Mouse (Mus musculus): ENCODE measurements around the gene Gria3. TPM values are rescaled to one million over a fixed set of nuclear protein-coding genes. Genes with fewer than 3 reads are reported as not detected.

Gria3 gene
- polyA plus RNA-seq, 1 experiment from 2014 or later, result 8.4 TPM

DNA sequence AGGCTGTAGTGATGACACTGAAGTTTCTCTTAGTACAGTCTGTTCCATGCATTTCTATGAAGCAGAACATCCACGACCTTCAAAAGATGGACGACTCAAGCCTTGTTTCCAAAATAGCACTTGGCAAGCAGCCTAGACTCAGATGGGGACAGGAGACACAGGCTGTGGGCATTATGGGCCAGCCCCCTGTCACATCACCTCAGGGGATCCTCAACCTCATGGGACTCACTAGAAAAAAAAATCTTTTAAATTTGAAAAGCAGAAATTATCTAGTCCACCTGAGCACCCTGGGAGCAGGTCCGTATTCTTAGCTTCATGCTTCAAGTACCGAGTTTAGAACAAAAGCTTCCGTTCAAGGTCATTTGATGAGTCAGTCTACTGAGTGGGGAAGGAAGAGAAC lies 38.2 kb downstream of the Gria3 start:
- Histone ChIP-seq H3K9ac (no peak overlapping the region), H3K27ac (no peak overlapping the region), H3K9me3 (replicated peaks) (no peaks in the 10 kb centered on the region), H3K27me3 (no peaks in the 10 kb centered on the region), H3K36me3 (no peaks in the 10 kb centered on the region), H3K4me3 (no peak overlapping the region), H3K4me1 (no peaks in the 10 kb centered on the region), H3K4me2 (replicated peaks) (no peak overlapping the region)
- ATAC-seq (ENCODE audit: low FRiP score), result no peak
- WGBS, result 83% methylated on average over 5 of the region's 5 CpGs

GRCm38 (mm10) chrX:41448876-41449275 lies 48.2 kb downstream of the Gria3 start:
- H3K9ac ChIP-seq, result no peak overlapping the region
- H3K27me3 ChIP-seq, result no peaks in the 10 kb centered on the region
- 73% methylated on average over 1 of the region's 1 CpGs for WGBS
- no peak overlapping the region for H3K27ac ChIP-seq
- H3K36me3 ChIP-seq, result no peaks in the 10 kb centered on the region
- no peak overlapping the region for H3K4me2 ChIP-seq (replicated peaks)
- no peak for ATAC-seq (ENCODE audit: low FRiP score)
- no peaks in the 10 kb centered on the region for H3K9me3 ChIP-seq (replicated peaks)
- no peaks in the 10 kb centered on the region for H3K4me1 ChIP-seq
- H3K4me3 ChIP-seq, result no peak overlapping the region

GRCm38 (mm10) chrX:41477486-41477885 lies 76.8 kb downstream of the Gria3 start:
- Histone ChIP-seq H3K4me2 (replicated peaks) (no peak overlapping the region), H3K27ac (no peak overlapping the region), H3K27me3 (no peaks in the 10 kb centered on the region), H3K36me3 (no peaks in the 10 kb centered on the region), H3K4me3 (no peak overlapping the region), H3K4me1 (no peaks in the 10 kb centered on the region), H3K9me3 (replicated peaks) (no peaks in the 10 kb centered on the region), H3K9ac (no peak overlapping the region)
- ATAC-seq (ENCODE audit: low FRiP score), result no peak
- 82% methylated on average over 2 of the region's 2 CpGs for WGBS

DNA sequence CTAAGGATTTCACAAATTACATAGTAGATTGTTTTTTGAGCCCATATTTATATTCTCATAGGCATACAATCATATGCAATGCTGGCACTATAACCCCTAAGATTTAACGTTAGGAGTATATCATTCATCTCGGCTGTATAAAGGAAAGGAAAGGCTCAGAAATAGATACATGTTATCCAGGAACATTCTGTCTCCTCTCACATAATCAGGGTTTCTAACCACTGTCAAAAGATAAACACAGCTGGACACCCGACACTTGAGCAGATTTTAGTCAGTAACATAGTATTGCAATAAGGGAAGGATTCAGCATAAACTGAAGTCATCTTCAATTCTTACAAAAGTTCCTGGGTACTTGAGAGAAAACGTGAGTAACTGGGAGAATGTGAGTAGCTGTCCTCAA lies 95.9 kb downstream of the Gria3 start:
- no peak overlapping the region for H3K9ac ChIP-seq
- no peak overlapping the region for H3K27ac ChIP-seq
- WGBS, result 78% methylated on average over 4 of the region's 4 CpGs
- H3K27me3 ChIP-seq, result no peaks in the 10 kb centered on the region
- no peaks in the 10 kb centered on the region for H3K4me1 ChIP-seq
- no peak overlapping the region for H3K4me3 ChIP-seq
- H3K9me3 ChIP-seq (replicated peaks), result no peaks in the 10 kb centered on the region
- no peak for ATAC-seq (ENCODE audit: low FRiP score)
- no peaks in the 10 kb centered on the region for H3K36me3 ChIP-seq
- no peak overlapping the region for H3K4me2 ChIP-seq (replicated peaks)

DNA sequence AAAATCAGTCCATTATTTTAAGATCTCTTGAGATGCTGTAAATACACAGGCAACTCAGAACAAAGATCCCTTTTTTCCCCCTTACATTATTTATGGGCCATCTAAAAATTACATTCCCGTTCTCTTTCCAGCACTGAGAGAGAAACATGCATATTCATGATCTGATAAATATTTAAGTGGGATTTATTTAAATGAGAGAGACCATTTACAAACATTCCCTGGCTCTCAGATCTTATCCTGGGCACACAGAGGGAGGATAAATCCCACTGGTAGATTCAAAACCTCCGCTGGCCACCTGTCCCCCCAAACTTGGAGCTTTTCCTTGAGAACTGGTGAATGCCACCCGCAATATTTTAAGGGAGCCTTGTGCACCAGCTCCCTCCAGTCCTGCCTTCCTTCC lies 104.7 kb downstream of the Gria3 start:
- ATAC-seq (ENCODE audit: low FRiP score), result peak; percentile 56; the same call in 1 of the 2 replicates

DNA sequence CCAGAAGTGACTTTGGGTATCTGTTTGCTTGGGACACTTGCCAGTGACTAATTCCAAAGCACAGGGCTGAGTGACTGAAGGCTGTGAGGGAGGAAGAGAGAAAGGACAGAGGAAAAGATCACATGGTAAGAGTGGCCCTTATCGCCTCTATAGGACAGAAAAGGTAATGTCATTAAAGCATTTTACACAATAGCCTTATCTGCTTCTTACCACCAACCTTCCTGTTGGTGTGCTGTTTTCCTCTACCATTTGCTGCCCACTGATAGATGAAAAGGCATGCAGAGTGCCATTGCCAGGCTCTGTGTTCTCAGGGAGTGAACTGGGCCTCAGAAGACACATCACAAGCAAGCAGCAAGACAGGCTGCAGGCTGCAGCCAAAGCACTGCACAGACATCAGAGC lies 107.3 kb downstream of the Gria3 start:
- H3K36me3 ChIP-seq, result no peaks in the 10 kb centered on the region
- H3K4me3 ChIP-seq, result no peak overlapping the region
- H3K4me1 ChIP-seq, result no peaks in the 10 kb centered on the region
- H3K4me2 ChIP-seq (replicated peaks), result no peak overlapping the region
- 64% methylated on average over 1 of the region's 1 CpGs for WGBS
- H3K9ac ChIP-seq, result no peak overlapping the region
- no peak for ATAC-seq (ENCODE audit: low FRiP score)
- H3K9me3 ChIP-seq (replicated peaks), result no peaks in the 10 kb centered on the region
- no peaks in the 10 kb centered on the region for H3K27me3 ChIP-seq
- H3K27ac ChIP-seq, result no peak overlapping the region

More for the DNA sequence above, 104.7 kb downstream of the Gria3 start:
- Histone ChIP-seq H3K36me3 (no peaks in the 10 kb centered on the region), H3K9me3 (replicated peaks) (no peaks in the 10 kb centered on the region), H3K27ac (no peak overlapping the region), H3K9ac (no peak overlapping the region), H3K4me2 (replicated peaks) (no peak overlapping the region), H3K4me1 (no peaks in the 10 kb centered on the region), H3K27me3 (no peaks in the 10 kb centered on the region), H3K4me3 (no peak overlapping the region)
- 57% methylated on average over 3 of the region's 3 CpGs for WGBS

DNA sequence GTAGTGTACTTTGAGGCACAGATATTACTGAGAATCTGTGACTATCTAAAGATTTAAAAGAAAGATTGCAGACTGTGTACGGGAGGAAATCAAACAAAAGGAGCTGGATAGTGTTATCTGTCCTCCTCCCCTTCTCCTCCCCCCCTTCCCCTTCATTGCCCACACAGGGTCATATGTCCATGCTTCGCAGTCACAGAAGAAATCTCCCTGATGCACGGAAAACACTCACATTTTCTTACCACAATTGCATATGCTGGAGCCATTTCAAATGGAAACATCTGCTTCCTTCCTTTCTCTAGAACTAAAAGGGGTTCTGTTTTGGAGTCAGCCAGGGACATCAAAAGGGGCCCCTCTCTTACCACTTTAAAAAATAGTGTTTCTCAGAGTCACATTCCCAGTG lies 114.3 kb downstream of the Gria3 start:
- Histone ChIP-seq H3K36me3 (no peaks in the 10 kb centered on the region), H3K27ac (no peak overlapping the region), H3K4me3 (no peak overlapping the region), H3K9ac (no peak overlapping the region), H3K27me3 (no peaks in the 10 kb centered on the region), H3K9me3 (replicated peaks) (no peaks in the 10 kb centered on the region), H3K4me2 (replicated peaks) (no peak overlapping the region), H3K4me1 (no peaks in the 10 kb centered on the region)
- WGBS, result 72% methylated on average over 3 of the region's 3 CpGs
- ATAC-seq (ENCODE audit: low FRiP score), result no peak

DNA sequence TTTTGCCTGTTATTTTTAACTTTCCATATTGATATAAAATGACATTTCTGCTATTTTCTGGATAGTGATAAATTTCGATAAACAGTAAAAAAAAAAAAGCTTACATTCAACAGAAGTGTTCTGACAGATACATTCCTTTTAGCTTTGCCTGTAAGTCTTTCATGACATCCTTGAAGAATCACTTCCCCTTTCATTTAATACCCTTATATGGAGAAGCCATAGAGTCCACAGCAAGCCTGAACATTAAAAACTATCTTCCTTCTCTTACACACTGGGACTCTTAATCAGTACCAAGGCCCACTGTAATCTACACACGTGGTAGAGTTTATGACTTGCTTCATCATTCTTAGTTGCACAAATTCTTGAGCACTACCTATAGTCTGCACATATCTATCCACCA lies 131.9 kb downstream of the Gria3 start:
- Histone ChIP-seq H3K4me1 (no peaks in the 10 kb centered on the region), H3K9ac (no peak overlapping the region), H3K4me2 (replicated peaks) (no peak overlapping the region), H3K27ac (no peak overlapping the region), H3K27me3 (no peaks in the 10 kb centered on the region), H3K36me3 (no peaks in the 10 kb centered on the region), H3K9me3 (replicated peaks) (no peaks in the 10 kb centered on the region), H3K4me3 (no peak overlapping the region)
- 75% methylated on average over 2 of the region's 2 CpGs for WGBS
- ATAC-seq (ENCODE audit: low FRiP score), result no peak

GRCm38 (mm10) chrX:41535886-41536285 lies 135.2 kb downstream of the Gria3 start:
- ATAC-seq (ENCODE audit: low FRiP score), result no peak
- H3K4me1 ChIP-seq, result no peaks in the 10 kb centered on the region
- H3K9me3 ChIP-seq (replicated peaks), result no peaks in the 10 kb centered on the region
- H3K4me3 ChIP-seq, result no peak overlapping the region
- no peaks in the 10 kb centered on the region for H3K36me3 ChIP-seq
- no peak overlapping the region for H3K4me2 ChIP-seq (replicated peaks)
- no peak overlapping the region for H3K9ac ChIP-seq
- WGBS, result 80% methylated on average over 2 of the region's 2 CpGs
- no peaks in the 10 kb centered on the region for H3K27me3 ChIP-seq
- no peak overlapping the region for H3K27ac ChIP-seq

- 74% methylated on average over 6 of the region's 6 CpGs for WGBS
Measured at GRCm38 (mm10) chrX:41562296-41563060, 161.8 kb downstream of the Gria3 start.

GRCm38 (mm10) chrX:41564898-41565297 lies 164.2 kb downstream of the Gria3 start:
- Histone ChIP-seq H3K27me3 (no peaks in the 10 kb centered on the region), H3K4me2 (replicated peaks) (no peak overlapping the region), H3K9me3 (replicated peaks) (no peaks in the 10 kb centered on the region), H3K27ac (no peak overlapping the region), H3K9ac (no peak overlapping the region), H3K36me3 (no peaks in the 10 kb centered on the region), H3K4me3 (no peak overlapping the region), H3K4me1 (no peaks in the 10 kb centered on the region)
- ATAC-seq (ENCODE audit: low FRiP score), result no peak
- WGBS, result 82% methylated on average over 2 of the region's 2 CpGs

More at GRCm38 (mm10) chrX:41562296-41563060, 161.8 kb downstream of the Gria3 start:
- H3K4me1 ChIP-seq, result no peaks in the 10 kb centered on the region
- no peaks in the 10 kb centered on the region for H3K27me3 ChIP-seq
- H3K4me3 ChIP-seq, result no peak overlapping the region
- H3K27ac ChIP-seq, result no peak overlapping the region
- H3K9me3 ChIP-seq (replicated peaks), result no peaks in the 10 kb centered on the region
- no peak for ATAC-seq (ENCODE audit: low FRiP score)
- no peaks in the 10 kb centered on the region for H3K36me3 ChIP-seq
- no peak overlapping the region for H3K9ac ChIP-seq
- H3K4me2 ChIP-seq (replicated peaks), result no peak overlapping the region

- Histone ChIP-seq H3K27ac (no peak overlapping the region), H3K4me2 (replicated peaks) (no peak overlapping the region), H3K4me1 (no peaks in the 10 kb centered on the region), H3K9me3 (replicated peaks) (no peaks in the 10 kb centered on the region), H3K4me3 (no peak overlapping the region), H3K36me3 (no peaks in the 10 kb centered on the region), H3K27me3 (no peaks in the 10 kb centered on the region), H3K9ac (no peak overlapping the region)
- 65% methylated on average over 1 of the region's 1 CpGs for WGBS
- ATAC-seq (ENCODE audit: low FRiP score), result no peak
Measured at GRCm38 (mm10) chrX:41573079-41573478, 172.4 kb downstream of the Gria3 start.

GRCm38 (mm10) chrX:41578797-41579196 lies 178.1 kb downstream of the Gria3 start:
- no peaks in the 10 kb centered on the region for H3K27me3 ChIP-seq
- 69% methylated on average over 5 of the region's 5 CpGs for WGBS
- no peaks in the 10 kb centered on the region for H3K36me3 ChIP-seq
- no peak overlapping the region for H3K4me2 ChIP-seq (replicated peaks)
- H3K4me1 ChIP-seq, result no peaks in the 10 kb centered on the region
- no peak overlapping the region for H3K27ac ChIP-seq
- ATAC-seq (ENCODE audit: low FRiP score), result no peak
- no peaks in the 10 kb centered on the region for H3K9me3 ChIP-seq (replicated peaks)
- H3K9ac ChIP-seq, result no peak overlapping the region
- no peak overlapping the region for H3K4me3 ChIP-seq
